Mouse (Mus musculus): Measurements from ENCODE around the gene Srpk3.
"Not testable (repeated sequence)": the region's sequence is repeated elsewhere in the genome, so short reads cannot be mapped to it uniquely, and the experiment has no call there.

The Srpk3 gene

GRCm38 (mm10) chrX:73774168-73774760 lies at the start of gene Srpk3:
Gene Srpk3, plus strand, starts transcription at chrX:73774405.
- peak; percentile 31 for DNase-seq

- no peak for DNase-seq
These were observed 43.3 kb upstream of the Srpk3 start for GRCm38 (mm10) chrX:73730908-73731307.

GRCm38 (mm10) chrX:73738155-73738554 lies 36.0 kb upstream of the Srpk3 start:
- DNase-seq: no peak

- DNase-seq: no peak
These were observed 35.1 kb upstream of the Srpk3 start for GRCm38 (mm10) chrX:73739151-73739550.

GRCm38 (mm10) chrX:73739841-73740240 lies 34.4 kb upstream of the Srpk3 start:
- not testable (repeated sequence) for DNase-seq

GRCm38 (mm10) chrX:73744774-73745481 lies 29.3 kb upstream of the Srpk3 start:
- DNase-seq: no peak

GRCm38 (mm10) chrX:73748977-73749376 lies 25.2 kb upstream of the Srpk3 start:
- DNase-seq: no peak

- DNase-seq: no peak
These were observed 17.7 kb upstream of the Srpk3 start, which contains the start of gene Plxnb3 for GRCm38 (mm10) chrX:73756334-73757140. Gene Plxnb3, plus strand, starts transcription at chrX:73757090.

GRCm38 (mm10) chrX:73758611-73759290 lies 15.5 kb upstream of the Srpk3 start:
- DNase-seq: no peak

GRCm38 (mm10) chrX:73765311-73765710 lies 8.9 kb upstream of the Srpk3 start:
- peak; percentile 83 for DNase-seq

- peak; percentile 42 for DNase-seq
These were observed 6.9 kb upstream of the Srpk3 start for GRCm38 (mm10) chrX:73767267-73767666.

GRCm38 (mm10) chrX:73774802-73775483 lies 738 bp downstream of the Srpk3 start:
- DNase-seq: peak; percentile 70

GRCm38 (mm10) chrX:73782227-73782626 lies 8.0 kb downstream of the Srpk3 start:
- DNase-seq: no peak

- DNase-seq: no peak
These were observed 11.5 kb downstream of the Srpk3 start for GRCm38 (mm10) chrX:73785666-73786065.

GRCm38 (mm10) chrX:73786364-73787224 lies 12.4 kb downstream of the Srpk3 start, which contains the start of the genes Idh3g and Ssr4:
Gene Idh3g, minus strand, starts transcription at chrX:73786897.
Gene Ssr4, plus strand, starts transcription at chrX:73787028.
- peak; percentile 94 for DNase-seq

GRCm38 (mm10) chrX:73787225-73787558 lies 13.0 kb downstream of the Srpk3 start:
- DNase-seq: no peak

- DNase-seq: no peak
These were observed 14.3 kb downstream of the Srpk3 start for GRCm38 (mm10) chrX:73788501-73788900.

- DNase-seq: no peak
These were observed 18.8 kb downstream of the Srpk3 start for GRCm38 (mm10) chrX:73793039-73793438.

GRCm38 (mm10) chrX:73793505-73793904 lies 19.3 kb downstream of the Srpk3 start:
- DNase-seq: no peak

GRCm38 (mm10) chrX:73797511-73797910 lies 23.3 kb downstream of the Srpk3 start:
- DNase-seq: no peak

GRCm38 (mm10) chrX:73798502-73798901 lies 24.3 kb downstream of the Srpk3 start:
- DNase-seq: peak; percentile 85

All from kidney, postnatal 10 days (tissue).